Mouse (Mus musculus): Measurements from ENCODE around the gene Echdc3.
A peak's percentile ranks its signal among the peaks of the same experiment; 100 is the strongest.

Gene Echdc3

DNA sequence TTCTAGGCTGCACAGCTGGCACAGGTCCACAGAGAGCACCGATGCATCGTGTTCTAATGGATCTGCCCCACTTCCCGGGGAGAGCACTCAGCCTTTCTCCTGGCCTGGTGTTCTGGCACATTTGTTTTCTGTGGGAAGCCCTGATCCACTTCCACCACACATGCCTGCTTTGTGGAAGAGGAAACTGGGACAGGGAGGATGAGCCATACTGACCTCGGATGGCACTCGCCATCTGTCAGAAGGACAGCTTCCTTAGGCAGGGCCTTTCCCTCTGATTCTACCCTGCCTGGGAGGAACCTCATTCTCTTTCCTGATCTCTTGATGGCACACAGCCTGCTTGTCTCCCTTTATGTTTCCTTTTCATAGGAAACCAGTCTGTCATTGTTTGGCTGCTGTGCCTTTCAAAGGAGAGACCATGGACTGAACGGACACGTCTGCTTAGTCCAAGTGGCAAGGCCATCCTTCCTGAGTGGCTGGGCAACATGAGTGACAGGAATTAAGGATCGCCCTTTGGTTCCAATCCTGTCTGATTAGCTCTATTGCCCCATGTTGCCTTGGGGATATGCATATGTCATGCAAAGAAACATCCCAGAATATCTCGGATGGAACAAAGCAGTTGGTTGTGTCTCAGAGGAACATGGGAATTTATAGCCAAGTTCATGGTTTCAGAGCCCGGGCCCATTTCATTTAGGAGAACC is 13.7 kb upstream of the Echdc3 start:
- no peak for DNase-seq (ENCODE audit: low spot score)

DNA sequence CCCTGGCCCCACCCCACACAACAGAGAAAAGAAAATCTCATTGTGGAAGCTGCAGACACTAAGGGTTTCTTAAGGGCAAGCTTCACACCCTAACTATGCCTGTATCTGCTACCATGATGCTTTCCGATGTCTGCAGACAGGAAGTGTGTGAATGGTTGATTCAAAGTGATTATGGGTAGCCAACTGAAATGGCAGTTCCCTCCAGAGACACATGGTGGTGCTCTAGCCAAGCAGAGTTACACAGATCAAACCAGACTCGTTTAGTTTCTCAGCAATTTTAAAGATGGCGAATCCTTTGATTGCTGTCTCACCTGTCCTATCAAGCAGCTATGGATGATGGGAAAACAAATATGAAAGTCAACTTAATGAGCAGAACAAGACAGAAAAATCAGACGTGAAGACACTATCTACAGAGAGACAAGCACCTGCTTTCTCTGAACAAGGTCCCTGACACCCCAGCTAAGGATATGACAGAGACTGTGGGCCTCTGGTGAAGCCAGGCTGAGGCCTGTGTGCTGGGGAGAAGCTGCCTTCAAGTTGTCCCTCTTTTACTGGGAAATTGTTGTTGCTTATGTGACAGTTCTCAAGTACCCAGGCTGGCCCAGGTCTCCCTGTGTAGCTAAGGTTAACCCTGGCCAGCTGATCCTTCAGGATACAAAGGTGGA is 7.4 kb upstream of the Echdc3 start:
- DNase-seq (ENCODE audit: low spot score): peak; percentile 83

DNA sequence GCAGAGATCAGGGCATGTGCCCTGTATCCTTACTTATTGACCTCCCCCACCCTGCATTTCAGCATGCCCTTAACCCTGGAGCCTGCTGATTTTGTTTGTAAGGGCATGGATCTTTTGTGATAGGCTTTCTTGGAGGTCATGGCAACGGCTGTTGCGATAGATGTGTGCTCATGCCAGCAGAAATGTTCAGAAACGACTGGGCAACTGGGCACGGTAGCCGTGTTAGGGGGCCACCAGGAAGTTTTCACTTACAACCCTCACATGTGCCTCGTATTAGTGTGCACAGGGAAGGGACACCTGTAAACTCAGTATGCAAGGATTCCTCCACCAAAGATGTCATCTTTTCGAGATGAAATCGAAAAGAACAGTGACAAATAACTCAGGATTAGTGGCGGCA is 508 bp downstream of the Echdc3 start:
- peak; percentile 30 for DNase-seq (ENCODE audit: low spot score)

- no peak for DNase-seq (ENCODE audit: low spot score)
These were observed 2.0 kb downstream of the Echdc3 start for GRCm38 (mm10) chr2:6210840-6211239.

DNA sequence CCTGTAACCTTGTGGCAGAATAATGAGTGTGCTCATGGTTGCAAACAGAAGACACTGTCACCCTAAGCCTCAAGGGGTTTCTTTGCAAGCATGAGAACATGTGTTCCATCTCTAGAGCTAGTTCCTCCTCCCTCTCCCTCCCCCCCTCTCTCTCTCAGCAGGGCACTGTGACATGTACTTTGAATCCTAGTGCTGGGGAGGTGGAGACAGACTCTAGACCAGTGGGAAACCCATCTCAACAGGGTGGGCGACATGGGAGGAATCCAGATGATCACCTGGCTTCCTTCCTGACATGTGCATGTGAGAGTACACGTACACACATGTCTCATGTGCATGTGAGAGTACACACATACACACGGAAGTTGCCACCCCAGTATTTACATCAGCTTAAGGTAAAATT is 3.1 kb downstream of the Echdc3 start:
- DNase-seq (ENCODE audit: low spot score): no peak

- no peak for DNase-seq (ENCODE audit: low spot score)
These were observed 3.7 kb downstream of the Echdc3 start for GRCm38 (mm10) chr2:6209116-6209515.

- no peak for DNase-seq (ENCODE audit: low spot score)
These were observed 5.1 kb downstream of the Echdc3 start for GRCm38 (mm10) chr2:6207736-6208135.

DNA sequence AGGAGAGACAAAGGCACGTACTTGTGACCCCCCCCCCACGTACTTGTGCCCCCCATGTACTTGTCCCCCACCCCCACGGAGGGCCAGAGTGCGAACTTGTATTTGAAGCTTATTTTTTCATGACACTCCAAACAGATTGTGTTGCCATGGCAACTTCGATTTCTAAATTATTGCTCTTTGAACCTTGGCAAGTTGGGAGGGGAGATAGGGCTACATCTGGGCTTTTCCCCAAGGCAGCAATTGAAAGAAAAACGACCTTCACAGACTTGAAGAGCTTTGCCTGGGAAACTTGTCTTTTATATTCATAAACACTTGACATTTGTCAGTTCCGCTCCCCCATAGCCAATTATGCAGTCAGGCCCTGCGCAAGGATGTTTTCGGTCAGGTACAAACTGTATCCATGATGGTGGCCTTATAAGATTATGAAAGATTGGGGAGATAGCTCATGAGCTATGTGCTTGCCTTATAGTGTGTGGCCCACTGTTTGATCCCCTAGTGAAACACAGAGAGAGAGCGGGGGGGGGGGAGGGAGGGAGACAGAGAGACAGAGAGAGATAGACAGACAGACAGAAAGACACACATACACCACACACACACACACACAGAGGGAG is 16.4 kb downstream of the Echdc3 start:
- peak; percentile 63 for DNase-seq (ENCODE audit: low spot score)

DNA sequence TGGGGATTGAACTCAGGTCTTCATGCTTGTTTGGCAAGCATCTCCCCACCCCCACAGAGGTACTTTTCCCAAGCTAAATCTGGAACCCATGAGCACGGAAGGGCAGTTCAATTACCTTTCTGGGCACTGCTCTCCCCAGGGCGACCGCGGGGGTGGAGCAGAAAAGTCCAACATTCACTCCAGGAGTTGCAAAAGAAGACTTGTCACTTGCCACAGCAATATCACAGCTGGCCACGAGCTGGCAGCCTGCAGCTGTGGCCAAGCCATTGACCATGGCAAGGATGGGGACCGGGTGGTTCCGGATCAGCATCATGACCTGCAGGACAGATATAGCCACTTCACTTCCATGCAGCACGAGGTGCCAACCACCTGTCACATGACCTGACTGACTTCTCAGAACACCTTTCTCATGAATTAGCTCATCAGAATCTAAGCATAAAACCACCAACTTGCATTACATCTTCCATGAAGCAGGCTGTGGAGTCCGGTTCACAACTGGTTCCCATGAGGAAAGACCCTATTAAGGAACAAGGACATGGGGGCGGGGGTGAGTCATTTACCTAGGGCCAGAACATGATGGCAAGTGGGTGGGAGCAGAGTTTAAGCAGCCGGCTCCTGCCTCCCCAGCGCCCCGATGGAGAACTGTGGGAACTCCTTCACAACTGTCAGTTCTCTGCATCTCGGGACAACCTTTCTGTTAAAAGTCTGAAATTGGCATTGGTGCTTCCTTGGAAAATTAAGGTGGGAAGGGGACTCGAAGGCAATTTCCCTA is 17.2 kb downstream of the Echdc3 start:
- DNase-seq (ENCODE audit: low spot score): no peak

DNA sequence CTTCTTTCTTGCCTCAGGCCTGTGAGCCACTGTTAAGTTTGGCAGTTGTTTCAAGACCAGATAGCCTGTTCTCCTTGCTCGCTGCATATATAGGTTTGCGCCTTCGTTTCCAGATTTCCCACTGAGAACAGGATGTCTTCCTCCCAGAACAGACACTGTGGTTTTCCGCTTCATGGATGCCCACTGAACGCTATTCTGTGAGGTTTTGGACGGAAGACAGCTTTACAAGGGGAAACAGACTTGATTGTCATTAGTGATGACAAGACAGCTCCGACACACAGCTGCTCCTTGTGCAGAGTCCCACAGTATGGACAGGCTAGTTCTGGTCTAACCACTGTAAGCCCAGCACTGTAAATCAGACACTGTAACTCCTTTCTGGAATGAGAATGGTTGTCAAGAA is 18.3 kb downstream of the Echdc3 start:
- DNase-seq (ENCODE audit: low spot score): no peak

DNA sequence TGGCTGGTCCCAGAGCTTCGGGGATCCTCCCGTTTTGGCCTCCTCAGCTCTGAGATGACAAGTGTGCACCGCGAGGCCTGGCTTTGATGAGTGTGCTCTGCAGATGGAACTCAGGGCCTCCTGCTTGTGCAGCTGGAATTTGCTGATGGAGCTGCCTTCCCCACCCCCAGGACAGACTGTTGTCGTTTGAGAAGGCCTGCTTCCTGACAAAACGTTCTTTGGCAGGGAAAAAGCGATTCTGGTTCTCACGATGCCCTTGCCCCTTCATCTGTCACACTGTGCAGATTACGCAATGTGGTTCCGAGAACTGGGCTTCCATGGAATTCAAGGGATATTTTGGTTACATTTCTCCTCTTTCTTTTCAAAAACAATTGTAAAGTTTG is 19.3 kb downstream of the Echdc3 start:
- no peak for DNase-seq (ENCODE audit: low spot score)

DNA sequence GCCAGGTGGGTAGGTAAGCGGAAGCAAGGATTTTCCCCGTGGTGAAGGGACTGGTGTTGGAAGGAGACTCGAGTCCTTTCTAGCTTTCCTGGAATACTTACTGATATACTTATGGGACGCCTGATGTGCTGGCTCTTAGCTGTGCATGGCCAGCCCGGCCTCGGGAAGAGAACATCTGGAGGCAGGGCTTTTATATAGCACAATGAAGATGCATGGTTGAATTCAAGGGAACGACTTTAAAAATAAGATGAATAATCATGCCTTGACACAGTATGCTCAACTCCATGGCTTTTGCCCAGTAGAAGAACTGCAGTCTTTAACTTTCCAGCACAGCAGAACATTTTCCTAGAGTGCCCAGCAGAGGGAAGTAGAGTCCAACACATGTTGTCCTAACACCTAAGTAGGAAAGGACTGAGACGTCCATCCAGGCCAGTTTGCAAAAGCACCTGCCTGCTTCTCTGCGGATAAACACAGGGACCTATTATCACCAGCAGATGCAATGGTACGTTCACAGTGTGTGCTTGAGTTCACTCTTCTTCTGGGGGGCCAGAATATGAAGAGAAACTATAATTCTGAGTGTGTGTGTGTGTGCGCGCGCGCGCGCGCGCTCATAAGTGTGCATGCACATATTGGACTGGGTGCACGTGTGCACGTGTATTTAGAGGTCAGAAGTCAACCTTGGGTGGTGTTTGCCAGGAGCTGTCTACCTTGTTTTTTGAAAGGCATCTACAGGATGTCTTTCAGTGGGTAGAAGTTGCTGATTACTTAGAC is 19.8 kb downstream of the Echdc3 start:
- peak; percentile 85 for DNase-seq (ENCODE audit: low spot score)

DNA sequence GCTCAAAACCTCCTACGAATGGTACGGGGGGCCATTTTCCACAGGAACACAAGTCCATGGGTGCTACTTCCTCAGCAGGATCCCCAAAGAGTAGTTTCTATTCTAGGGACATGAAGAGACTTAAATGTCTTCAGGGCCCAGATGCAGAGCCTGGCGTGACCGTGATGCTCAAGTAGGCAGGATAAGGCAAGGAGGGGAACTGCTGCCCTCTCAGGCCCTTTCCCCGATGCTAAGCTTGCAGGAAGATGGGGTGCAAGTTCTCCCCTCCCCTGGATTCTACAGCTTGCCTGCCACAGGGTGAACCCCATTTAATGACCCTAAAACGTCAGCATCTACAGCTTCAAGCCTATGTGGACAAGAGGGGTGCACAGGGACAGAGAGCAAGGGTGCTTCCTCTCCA is 22.8 kb downstream of the Echdc3 start:
- DNase-seq (ENCODE audit: low spot score): no peak

DNA sequence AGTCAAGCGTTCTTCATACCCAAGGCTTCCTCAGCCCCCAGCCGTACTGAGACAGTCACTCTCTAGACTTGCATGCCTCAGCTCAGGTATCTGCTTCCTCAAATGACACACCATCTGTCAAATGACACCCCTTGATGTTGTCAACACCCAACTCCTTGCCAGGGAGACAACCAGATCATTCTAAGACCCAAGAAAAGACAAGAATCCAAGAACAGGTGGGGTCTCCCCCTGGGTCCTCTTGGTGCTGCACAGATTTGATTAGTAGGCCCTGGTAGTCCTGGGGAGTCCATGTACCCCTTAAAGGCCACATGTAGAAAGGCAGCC is 23.2 kb downstream of the Echdc3 start:
- no peak for DNase-seq (ENCODE audit: low spot score)

GRCm38 (mm10) chr2:6188891-6189674 is 23.8 kb downstream of the Echdc3 start:
- DNase-seq (ENCODE audit: low spot score): no peak

- DNase-seq (ENCODE audit: low spot score): no peak
These were observed 25.4 kb downstream of the Echdc3 start for GRCm38 (mm10) chr2:6187418-6187817.

GRCm38 (mm10) chr2:6186913-6187312 is 25.9 kb downstream of the Echdc3 start:
- DNase-seq (ENCODE audit: low spot score): no peak

GRCm38 (mm10) chr2:6179749-6180117 is 33.1 kb downstream of the Echdc3 start:
- no peak for DNase-seq (ENCODE audit: low spot score)

GRCm38 (mm10) chr2:6178901-6179748 is 33.7 kb downstream of the Echdc3 start:
- DNase-seq (ENCODE audit: low spot score): peak; percentile 60

DNA sequence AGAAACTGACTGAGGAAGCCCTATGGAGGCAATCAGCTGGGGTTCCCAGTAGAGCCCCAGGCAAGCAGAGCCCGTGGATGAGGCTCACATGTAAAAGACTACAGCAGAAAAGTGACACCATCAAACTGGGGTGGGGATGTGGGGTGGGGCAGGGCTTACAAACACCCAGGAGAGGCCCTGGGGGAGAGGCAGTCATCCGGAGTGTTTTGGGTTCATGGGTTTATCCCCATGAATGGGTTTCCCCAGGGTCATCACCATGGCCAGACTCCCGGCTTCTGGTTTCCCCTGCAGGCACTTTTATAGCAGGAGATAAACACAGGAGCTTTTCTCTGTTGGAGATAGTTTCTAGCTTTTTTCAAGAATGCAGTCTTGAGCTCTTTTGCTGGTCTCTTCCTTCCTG is 39.8 kb downstream of the Echdc3 start:
- no peak for DNase-seq (ENCODE audit: low spot score)
